Mouse (Mus musculus) lung, postnatal 0 days (tissue): ENCODE data around the gene Pick1. TPM values are rescaled to one million over a fixed set of nuclear protein-coding genes. Genes with fewer than 3 reads are reported as not detected.

ENCODE experiments used
- ATAC-seq: fragments of 200-750 bp; cut with Nextera tagmentation; 2 replicates; pipeline ENCODE4 v1.8.0; 2017; ENCODE audit warnings: moderate library complexity
- DNase-seq: peaks from one replicate; pipeline ENCODE4 v3.0.0-alpha.2; 2016; ENCODE audit warnings: low spot score
- H3K27ac ChIP-seq: fragments of 300-500 bp; sonication (generic); 2 replicates; pipeline ENCODE4 v1.5.1; 2014; ENCODE audit warnings: antibody characterized with exemption, mild to moderate bottlenecking, low read length, mixed read lengths
- H3K27me3 ChIP-seq: fragments of 300-500 bp; sonication (generic); replicated peaks from 2 replicates; pipeline ENCODE4 v1.6.1; 2014; ENCODE audit warnings: low read length, mixed read lengths; ENCODE audit not compliant: insufficient read depth
- H3K36me3 ChIP-seq: fragments of 300-500 bp; sonication (generic); 2 replicates; pipeline ENCODE4 v1.6.1; 2014; ENCODE audit warnings: low read length, mixed read lengths; ENCODE audit not compliant: insufficient read depth
- H3K4me1 ChIP-seq: fragments of 300-500 bp; sonication (generic); 2 replicates; pipeline ENCODE4 v1.6.1; 2014; ENCODE audit warnings: antibody characterized with exemption, low read depth, low read length, mixed read lengths; ENCODE audit not compliant: insufficient read depth
- H3K4me2 ChIP-seq: fragments of 300-500 bp; sonication (generic); replicated peaks from 2 replicates; pipeline ENCODE4 v1.6.1; 2014; ENCODE audit warnings: low read depth, mild to moderate bottlenecking, low read length, moderate library complexity, mixed read lengths
- H3K4me3 ChIP-seq: fragments of 300-500 bp; sonication (generic); 2 replicates; pipeline ENCODE4 v1.5.1; 2014; ENCODE audit warnings: low read depth, low read length
- H3K9ac ChIP-seq: fragments of 300-500 bp; sonication (generic); replicated peaks from 2 replicates; pipeline ENCODE4 v1.6.1; 2014; ENCODE audit warnings: low read depth, mild to moderate bottlenecking
- H3K9me3 ChIP-seq: fragments of 300-500 bp; sonication (generic); 2 replicates; pipeline ENCODE4 v1.6.1; 2016; ENCODE audit warnings: low read length, mixed read lengths
- CTCF ChIP-seq: IDR thresholded peaks from 2 replicates; pipeline ENCODE4 v1.5.1; 2016; ENCODE audit warnings: antibody characterized with exemption, mild to moderate bottlenecking
- EP300 ChIP-seq: IDR thresholded peaks from 2 replicates; pipeline ENCODE4 v1.6.1; 2016; ENCODE audit warnings: antibody characterized with exemption, mild to moderate bottlenecking, control low read depth
- WGBS: fragments of 180-500 bp; shearing (Covaris S2); extraction: QIAGEN DNeasy Blood & Tissue Kit; methylation state at CpG from one replicate; pipeline ENCODE4 v1.1.7; 2014; 5-methylcytosine and 5-hydroxymethylcytosine counted together
- polyA plus RNA-seq: library from polyadenylated mRNA; unstranded; fragments of >200 nt; fragmentation: Nextera tagmentation; extraction: Ambion mirVana; gene quantifications from 2 replicates; pipeline ENCODE4 v1.2.1, GENCODE M21; 2015

Gene Pick1
- polyA plus RNA-seq, 1 experiment from 2014 or later, result 22.0 TPM

GRCm38 (mm10) chr15:79194048-79194447, 34.9 kb upstream of the Pick1 start:
- H3K9ac ChIP-seq, result no peak overlapping the region
- no peak overlapping the region for H3K27ac ChIP-seq
- ATAC-seq (no peak), DNase-seq (no peak)
- H3K4me2 ChIP-seq, result no peak overlapping the region
- no peaks in the 10 kb centered on the region for H3K4me1 ChIP-seq
- 58% methylated on average over 9 of the region's 9 CpGs for WGBS
- no peak for TF ChIP-seq CTCF
- TF ChIP-seq EP300, result no peak
- H3K4me3 ChIP-seq, result no peak overlapping the region
- H3K9me3 ChIP-seq, result no peaks in the 10 kb centered on the region
- no peaks in the 10 kb centered on the region for H3K27me3 ChIP-seq
- no peaks in the 10 kb centered on the region for H3K36me3 ChIP-seq

- Histone ChIP-seq H3K36me3 (no peaks in the 10 kb centered on the region), H3K4me1 (no peaks in the 10 kb centered on the region), H3K27me3 (no peaks in the 10 kb centered on the region), H3K4me2 (no peak overlapping the region), H3K9ac (no peak overlapping the region), H3K27ac (no peak overlapping the region), H3K4me3 (no peak overlapping the region), H3K9me3 (no peaks in the 10 kb centered on the region)
- ATAC-seq (no peak), DNase-seq (no peak)
- 80% methylated on average over 2 of the region's 2 CpGs for WGBS
- TF ChIP-seq CTCF (no peak), EP300 (no peak)
These were observed 34.0 kb upstream of the Pick1 start for GRCm38 (mm10) chr15:79194946-79195345.

- no peak overlapping the region for H3K4me3 ChIP-seq
- no peaks in the 10 kb centered on the region for H3K27me3 ChIP-seq
- ATAC-seq, result no peak
- no peaks in the 10 kb centered on the region for H3K4me1 ChIP-seq
- H3K9me3 ChIP-seq, result no peaks in the 10 kb centered on the region
- H3K4me2 ChIP-seq, result no peak overlapping the region
- no peak overlapping the region for H3K9ac ChIP-seq
- 70% methylated on average over 8 of the region's 8 CpGs for WGBS
- no peak for TF ChIP-seq EP300
- TF ChIP-seq CTCF, result no peak
- no peak overlapping the region for H3K27ac ChIP-seq
- DNase-seq, result no peak
- H3K36me3 ChIP-seq, result no peaks in the 10 kb centered on the region
These were observed 33.5 kb upstream of the Pick1 start for GRCm38 (mm10) chr15:79195492-79195891.

- 92% methylated on average over 12 of the region's 12 CpGs for WGBS
- H3K9ac ChIP-seq, result no peak overlapping the region
- H3K4me1 ChIP-seq, result no peaks in the 10 kb centered on the region
- no peaks in the 10 kb centered on the region for H3K9me3 ChIP-seq
- TF ChIP-seq CTCF, result no peak
- TF ChIP-seq EP300, result no peak
- H3K4me2 ChIP-seq, result no peak overlapping the region
- no peak overlapping the region for H3K27ac ChIP-seq
- no peak overlapping the region for H3K4me3 ChIP-seq
- DNase-seq (no peak), ATAC-seq (no peak)
- no peaks in the 10 kb centered on the region for H3K27me3 ChIP-seq
- no peaks in the 10 kb centered on the region for H3K36me3 ChIP-seq
These were observed 29.5 kb upstream of the Pick1 start for GRCm38 (mm10) chr15:79199390-79199976.

- Histone ChIP-seq H3K4me2 (no peak overlapping the region), H3K9ac (no peak overlapping the region), H3K27me3 (no peaks in the 10 kb centered on the region), H3K9me3 (no peaks in the 10 kb centered on the region), H3K4me1 (no peaks in the 10 kb centered on the region), H3K4me3 (no peak overlapping the region), H3K27ac (no peak overlapping the region), H3K36me3 (no peaks in the 10 kb centered on the region)
- TF ChIP-seq CTCF, result no peak
- no peak for TF ChIP-seq EP300
- no peak for DNase-seq
- whole genome bisulfite sequencing, result 20% methylated on average over 13 of the region's 13 CpGs
- ATAC-seq, result no peak
These were observed 27.4 kb upstream of the Pick1 start for GRCm38 (mm10) chr15:79201491-79202150.

- WGBS, result 12% methylated on average over 10 of the region's 10 CpGs
- H3K9ac ChIP-seq, result no peak overlapping the region
- no peak for ATAC-seq
- no peak for DNase-seq
- TF ChIP-seq CTCF, result no peak
- TF ChIP-seq EP300, result no peak
- no peak overlapping the region for H3K4me2 ChIP-seq
- H3K36me3 ChIP-seq, result no peaks in the 10 kb centered on the region
- H3K27ac ChIP-seq, result no peak overlapping the region
- no peaks in the 10 kb centered on the region for H3K4me1 ChIP-seq
- H3K27me3 ChIP-seq, result no peaks in the 10 kb centered on the region
- no peaks in the 10 kb centered on the region for H3K9me3 ChIP-seq
- H3K4me3 ChIP-seq, result no peak overlapping the region
These were observed 26.4 kb upstream of the Pick1 start for GRCm38 (mm10) chr15:79202575-79202974.
